Mouse (Mus musculus) midbrain, embryonic 13.5 days (tissue): ENCODE results near the gene Atxn1l. TPM values are rescaled to one million over a fixed set of nuclear protein-coding genes. Genes with fewer than 3 reads are reported as not detected.
"Not testable (repeated sequence)": the region's sequence is repeated elsewhere in the genome, so short reads cannot be mapped to it uniquely, and the experiment has no call there.

Experiments
- ATAC-seq: fragments of 200-750 bp; cut with Nextera tagmentation; 2 replicates; pipeline ENCODE4 v1.8.0; 2017; ENCODE audit warnings: mild to moderate bottlenecking, moderate TSS enrichment, moderate library complexity
- H3K27ac ChIP-seq: fragments of 300-500 bp; sonication (generic); 2 replicates; pipeline ENCODE4 v1.5.1; 2015; ENCODE audit warnings: inconsistent platforms, mild to moderate bottlenecking, moderate library complexity
- H3K27me3 ChIP-seq: fragments of 300-500 bp; sonication (generic); 2 replicates; pipeline ENCODE4 v1.6.1; 2015; ENCODE audit warnings: mild to moderate bottlenecking, inconsistent platforms
- H3K36me3 ChIP-seq: fragments of 300-500 bp; sonication (generic); 2 replicates; pipeline ENCODE4 v1.6.1; 2015; ENCODE audit warnings: mild to moderate bottlenecking, inconsistent platforms
- H3K4me1 ChIP-seq: fragments of 300-500 bp; sonication (generic); replicated peaks from 2 replicates; pipeline ENCODE4 v1.6.1; 2015; ENCODE audit warnings: inconsistent platforms
- H3K4me2 ChIP-seq: fragments of 300-500 bp; sonication (generic); replicated peaks from 2 replicates; pipeline ENCODE4 v1.6.1; 2015; ENCODE audit warnings: moderate library complexity, mild to moderate bottlenecking, inconsistent platforms
- H3K4me3 ChIP-seq: fragments of 300-500 bp; sonication (generic); replicated peaks from 2 replicates; pipeline ENCODE4 v1.5.1; 2015; ENCODE audit warnings: mild to moderate bottlenecking, inconsistent platforms
- H3K9ac ChIP-seq: fragments of 300-500 bp; sonication (generic); replicated peaks from 2 replicates; pipeline ENCODE4 v1.6.1; 2015; ENCODE audit warnings: mild to moderate bottlenecking, inconsistent platforms
- H3K9me3 ChIP-seq: fragments of 300-500 bp; sonication (generic); 2 replicates; pipeline ENCODE4 v1.6.1; 2016; ENCODE audit warnings: mild to moderate bottlenecking, inconsistent platforms
- WGBS: fragments of 180-500 bp; shearing (Covaris S2); methylation state at CpG from one replicate; pipeline ENCODE4 v1.1.7; 2015; 5-methylcytosine and 5-hydroxymethylcytosine counted together
- polyA plus RNA-seq: library from polyadenylated mRNA; unstranded; fragments of >200 nt; fragmentation: Nextera tagmentation; extraction: Ambion mirVana; gene quantifications from 2 replicates; pipeline ENCODE4 v1.2.1, GENCODE M21; 2015

The Atxn1l gene
- polyA plus RNA-seq, 1 experiment from 2014 or later, result 4.4 TPM

- ATAC-seq, result no peak
- WGBS, result 74% methylated on average over 3 of the region's 3 CpGs
- H3K4me2 ChIP-seq, result no peak overlapping the region
- H3K4me3 ChIP-seq, result no peak overlapping the region
- no peaks in the 10 kb centered on the region for H3K27me3 ChIP-seq
- H3K9me3 ChIP-seq, result no peaks in the 10 kb centered on the region
- no peaks in the 10 kb centered on the region for H3K4me1 ChIP-seq
- H3K9ac ChIP-seq, result no peak overlapping the region
- no peak overlapping the region for H3K27ac ChIP-seq
- H3K36me3 ChIP-seq, result no peaks in the 10 kb centered on the region
These were observed 19.3 kb upstream of the Atxn1l start for GRCm38 (mm10) chr8:109756849-109757248.

- not testable (repeated sequence) for H3K4me3 ChIP-seq, H3K9ac ChIP-seq, H3K4me2 ChIP-seq, H3K36me3 ChIP-seq, H3K4me1 ChIP-seq, ATAC-seq, H3K27ac ChIP-seq, H3K9me3 ChIP-seq, H3K27me3 ChIP-seq
- WGBS, result 84% methylated on average over 4 of the region's 4 CpGs
These were observed 18.0 kb upstream of the Atxn1l start for GRCm38 (mm10) chr8:109755554-109755953.

GRCm38 (mm10) chr8:109754696-109755095 is 17.2 kb upstream of the Atxn1l start:
- ATAC-seq, result no peak
- H3K4me3 ChIP-seq, result no peak overlapping the region
- H3K9me3 ChIP-seq, result no peaks in the 10 kb centered on the region
- no peaks in the 10 kb centered on the region for H3K4me1 ChIP-seq
- H3K9ac ChIP-seq, result no peak overlapping the region
- 91% methylated on average over 8 of the region's 8 CpGs for WGBS
- no peak overlapping the region for H3K27ac ChIP-seq
- H3K27me3 ChIP-seq, result no peaks in the 10 kb centered on the region
- no peak overlapping the region for H3K4me2 ChIP-seq
- no peaks in the 10 kb centered on the region for H3K36me3 ChIP-seq

GRCm38 (mm10) chr8:109751731-109752485 is 14.4 kb upstream of the Atxn1l start:
- Histone ChIP-seq H3K4me2 (no peak overlapping the region), H3K36me3 (no peaks in the 10 kb centered on the region), H3K27me3 (no peaks in the 10 kb centered on the region), H3K9ac (no peak overlapping the region), H3K4me1 (no peaks in the 10 kb centered on the region), H3K4me3 (no peak overlapping the region), H3K27ac (no peak overlapping the region), H3K9me3 (no peaks in the 10 kb centered on the region)
- no peak for ATAC-seq
- 90% methylated on average over 20 of the region's 20 CpGs for WGBS

- Histone ChIP-seq H3K9ac (no peak overlapping the region), H3K4me3 (no peak overlapping the region), H3K36me3 (no peaks in the 10 kb centered on the region), H3K4me2 (no peak overlapping the region), H3K27me3 (no peaks in the 10 kb centered on the region), H3K27ac (no peak overlapping the region), H3K9me3 (no peaks in the 10 kb centered on the region), H3K4me1 (no peaks in the 10 kb centered on the region)
- 80% methylated on average over 12 of the region's 12 CpGs for WGBS
- no peak for ATAC-seq
These were observed 13.2 kb upstream of the Atxn1l start for GRCm38 (mm10) chr8:109750699-109751098.

GRCm38 (mm10) chr8:109750274-109750673 is 12.7 kb upstream of the Atxn1l start:
- H3K4me1 ChIP-seq, result no peaks in the 10 kb centered on the region
- no peaks in the 10 kb centered on the region for H3K36me3 ChIP-seq
- no peak overlapping the region for H3K4me2 ChIP-seq
- H3K4me3 ChIP-seq, result no peak overlapping the region
- no peak for ATAC-seq
- no peaks in the 10 kb centered on the region for H3K27me3 ChIP-seq
- no peak overlapping the region for H3K27ac ChIP-seq
- no peak overlapping the region for H3K9ac ChIP-seq
- WGBS, result 72% methylated on average over 5 of the region's 5 CpGs
- H3K9me3 ChIP-seq, result no peaks in the 10 kb centered on the region

- Histone ChIP-seq H3K27ac (no peak overlapping the region), H3K9ac (no peak overlapping the region), H3K4me3 (no peak overlapping the region), H3K27me3 (no peaks in the 10 kb centered on the region), H3K4me1 (no peaks in the 10 kb centered on the region), H3K4me2 (no peak overlapping the region), H3K9me3 (no peaks in the 10 kb centered on the region), H3K36me3 (no peaks in the 10 kb centered on the region)
- 83% methylated on average over 5 of the region's 12 CpGs for WGBS
- no peak for ATAC-seq
These were observed 10.1 kb upstream of the Atxn1l start for GRCm38 (mm10) chr8:109747468-109748199.

GRCm38 (mm10) chr8:109738049-109738380 is 476 bp upstream of the Atxn1l start:
- Histone ChIP-seq H3K4me1 (peaks cover 19% of the 10 kb centered on the region), H3K9ac (no peak overlapping the region; the same call in 1 of the 2 replicates), H3K27ac (no peak overlapping the region), H3K4me3 (peak overlapping the region; percentile 99), H3K9me3 (no peaks in the 10 kb centered on the region), H3K36me3 (peaks cover 17% of the 10 kb centered on the region), H3K27me3 (no peaks in the 10 kb centered on the region), H3K4me2 (peak overlapping the region; percentile 98)
- 85% methylated on average over 1 of the region's 1 CpGs for WGBS
- ATAC-seq, result peak; percentile 48

GRCm38 (mm10) chr8:109736819-109737218 is 720 bp downstream of the Atxn1l start:
- no peak for ATAC-seq
- Histone ChIP-seq H3K36me3 (peaks cover 29% of the 10 kb centered on the region), H3K27me3 (no peaks in the 10 kb centered on the region), H3K4me1 (peaks cover 19% of the 10 kb centered on the region), H3K27ac (0 out of 2 replicates have a peak overlapping the region, but pooled peaks have one; percentile 58), H3K9me3 (no peaks in the 10 kb centered on the region), H3K4me3 (peak overlapping the region; percentile 99), H3K4me2 (peak overlapping the region; percentile 98), H3K9ac (peak overlapping the region; percentile 98)
- 8% methylated on average over 8 of the region's 8 CpGs for WGBS

- H3K4me1 ChIP-seq, result peaks cover 19% of the 10 kb centered on the region
- H3K27ac ChIP-seq, result no peak overlapping the region
- no peak overlapping the region for H3K4me2 ChIP-seq
- H3K9ac ChIP-seq, result no peak overlapping the region
- no peak for ATAC-seq
- H3K9me3 ChIP-seq, result no peaks in the 10 kb centered on the region
- no peak overlapping the region for H3K4me3 ChIP-seq
- WGBS, result 86% methylated on average over 3 of the region's 3 CpGs
- peaks cover 56% of the 10 kb centered on the region for H3K36me3 ChIP-seq
- H3K27me3 ChIP-seq, result no peaks in the 10 kb centered on the region
These were observed 3.5 kb downstream of the Atxn1l start for GRCm38 (mm10) chr8:109734018-109734417.

- WGBS, result 84% methylated on average over 3 of the region's 3 CpGs
These were observed 6.5 kb downstream of the Atxn1l start for GRCm38 (mm10) chr8:109731012-109731411.

GRCm38 (mm10) chr8:109725106-109725505 is 12.4 kb downstream of the Atxn1l start:
- 94% methylated on average over 3 of the region's 3 CpGs for WGBS
- Histone ChIP-seq H3K27ac (no peak overlapping the region), H3K9ac (no peak overlapping the region), H3K4me3 (no peak overlapping the region), H3K4me2 (no peak overlapping the region), H3K27me3 (no peaks in the 10 kb centered on the region), H3K4me1 (no peaks in the 10 kb centered on the region), H3K36me3 (peaks cover 93% of the 10 kb centered on the region), H3K9me3 (no peaks in the 10 kb centered on the region)
- no peak for ATAC-seq

More at GRCm38 (mm10) chr8:109731012-109731411, 6.5 kb downstream of the Atxn1l start:
- Histone ChIP-seq H3K27me3 (no peaks in the 10 kb centered on the region), H3K9ac (no peak overlapping the region), H3K4me2 (no peak overlapping the region), H3K36me3 (peaks cover 81% of the 10 kb centered on the region), H3K27ac (no peak overlapping the region), H3K9me3 (no peaks in the 10 kb centered on the region), H3K4me3 (no peak overlapping the region), H3K4me1 (peaks cover 8% of the 10 kb centered on the region)
- ATAC-seq, result no peak
